In genomic region chr2:174514887-174515286, GRCm38 (mm10) we compare ENCODE assay signal across 13 mouse cellular contexts.
"Had no signal": no experiment of that assay in that cellular context is flagged by ENCODE, and none has a peak within 500 bp of the region (broad histone marks: within the 10 kb centered on the region; RNA-seq: fewer than 3 reads in every experiment).

No protein-coding gene starts in this region.

- H3K4me1 ChIP-seq: liver, embryonic 12.5 days; midbrain, embryonic 12.5 days; neural tube, embryonic 13.5 days; stomach, embryonic 15.5 days had no signal

- DNase-seq: kidney, adult 9 months; kidney, postnatal 10 days; kidney, postnatal 4 days; lung, embryonic 14.5 days; lung, postnatal 14 days; right cerebral cortex, postnatal 14 days; thymus, postnatal 4 days had no signal

- H3K4me3 ChIP-seq: limb, embryonic 15.5 days; liver, embryonic 12.5 days; midbrain, embryonic 12.5 days; neural tube, embryonic 13.5 days; stomach, embryonic 15.5 days had no signal

- H3K27ac ChIP-seq: limb, embryonic 15.5 days; liver, embryonic 12.5 days; midbrain, embryonic 12.5 days; neural tube, embryonic 13.5 days; stomach, embryonic 15.5 days had no signal

- H3K27me3 ChIP-seq: limb, embryonic 15.5 days; liver, embryonic 12.5 days; midbrain, embryonic 12.5 days; neural tube, embryonic 13.5 days; stomach, embryonic 15.5 days had no signal

- H3K36me3 ChIP-seq: limb, embryonic 15.5 days; liver, embryonic 12.5 days; midbrain, embryonic 12.5 days; neural tube, embryonic 13.5 days; stomach, embryonic 15.5 days had no signal

- H3K4me2 ChIP-seq: limb, embryonic 15.5 days; liver, embryonic 12.5 days; lung, embryonic 14.5 days; midbrain, embryonic 12.5 days; neural tube, embryonic 13.5 days; stomach, embryonic 15.5 days had no signal

- H3K9ac ChIP-seq: limb, embryonic 15.5 days; liver, embryonic 12.5 days; lung, embryonic 14.5 days; midbrain, embryonic 12.5 days; neural tube, embryonic 13.5 days; stomach, embryonic 15.5 days had no signal

- H3K9me3 ChIP-seq: limb, embryonic 15.5 days; liver, embryonic 12.5 days; midbrain, embryonic 12.5 days; neural tube, embryonic 13.5 days; stomach, embryonic 15.5 days had no signal

- ATAC-seq: liver, embryonic 12.5 days; midbrain, embryonic 16.5 days had no signal
